Mouse (Mus musculus) cerebellum, adult 8-10 months (tissue): ENCODE measurements around the gene Gm21746.
"Not testable (repeated sequence)": the region's sequence is repeated elsewhere in the genome, so short reads cannot be mapped to it uniquely, and the experiment has no call there.

Experiments used
- DNase-seq: peaks from one replicate; pipeline ENCODE4 v3.0.0; 2022

Gm21746 gene

GRCm38 (mm10) chrY:6237895-6238294, at the start of gene Gm21746:
Gm21746 (minus strand) TSS chrY:6237995.
- DNase-seq: not testable (repeated sequence)

GRCm38 (mm10) chrY:6266798-6267197, 29.0 kb upstream of the Gm21746 start, which contains the start of gene Gm20873:
Gm20873 (plus strand) TSS chrY:6267098.
- not testable (repeated sequence) for DNase-seq
